Mouse (Mus musculus) thymus, adult 2 months (tissue): ENCODE measurements around the gene Pkp1.

Experiments
- CTCF ChIP-seq: fragments of 200-500 bp; IDR thresholded peaks from 2 replicates; pipeline ENCODE4 v1.5.1; 2012; ENCODE audit warnings: mild to moderate bottlenecking, control low read depth, low read length, moderate library complexity, borderline replicate concordance; ENCODE audit not compliant: control insufficient read depth, poor library complexity, insufficient read depth; ENCODE audit errors: extremely low read depth
- POLR2A ChIP-seq: fragments of 200-500 bp; IDR thresholded peaks from 2 replicates; pipeline ENCODE4 v1.6.1; 2012; ENCODE audit warnings: mild to moderate bottlenecking, low read length, control low read depth, moderate library complexity; ENCODE audit not compliant: control insufficient read depth, poor library complexity, insufficient read depth; ENCODE audit errors: extremely low read depth

DNA sequence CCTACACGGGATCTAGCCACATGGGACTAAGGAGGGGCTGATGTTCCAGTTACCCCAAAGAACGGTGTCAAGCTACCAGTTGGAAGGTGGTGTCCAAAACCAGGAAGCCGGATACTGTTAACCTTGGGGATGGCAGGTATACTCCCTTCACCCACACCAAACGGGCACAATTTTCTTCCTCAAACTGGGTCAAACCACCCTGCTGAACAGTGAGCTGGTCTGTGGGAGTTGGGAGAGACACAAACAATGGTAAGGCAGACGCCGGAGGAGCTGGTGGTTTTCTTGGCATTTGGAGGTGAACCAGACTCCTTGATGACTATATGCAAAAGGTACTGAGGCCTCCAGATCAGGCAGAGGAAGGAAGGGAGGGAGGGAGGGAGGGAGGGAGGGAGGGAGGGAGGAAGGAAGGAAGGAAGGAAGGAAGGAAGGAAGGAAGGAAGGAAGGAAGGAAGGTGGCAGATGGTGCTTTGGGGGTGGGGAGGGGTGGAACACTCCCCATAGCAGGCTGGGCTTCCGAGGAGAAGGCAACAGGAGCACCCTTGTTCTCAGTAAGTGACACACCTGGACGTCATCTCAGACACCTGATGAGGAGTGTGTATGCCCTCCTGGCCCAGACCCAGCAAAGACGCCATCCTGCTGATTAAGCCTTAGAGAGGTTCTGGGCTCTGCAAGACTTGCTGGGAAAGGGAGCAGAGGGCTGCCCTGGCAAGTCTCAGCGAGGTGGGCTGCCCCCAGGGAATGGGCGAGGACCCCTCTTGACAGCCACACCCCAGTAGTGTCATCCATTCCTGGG, 27.4 kb downstream of the Pkp1 start:
- no peak for TF ChIP-seq POLR2A
- no peak for TF ChIP-seq CTCF
